Mouse (Mus musculus): Measurements from ENCODE around the gene Nxf3. TPM values are rescaled to one million over a fixed set of nuclear protein-coding genes. Genes with fewer than 3 reads are reported as not detected.
"Not testable (repeated sequence)": the region's sequence is repeated elsewhere in the genome, so short reads cannot be mapped to it uniquely, and the experiment has no call there.

Nxf3 gene
- polyA plus RNA-seq, 1 experiment: not detected

DNA sequence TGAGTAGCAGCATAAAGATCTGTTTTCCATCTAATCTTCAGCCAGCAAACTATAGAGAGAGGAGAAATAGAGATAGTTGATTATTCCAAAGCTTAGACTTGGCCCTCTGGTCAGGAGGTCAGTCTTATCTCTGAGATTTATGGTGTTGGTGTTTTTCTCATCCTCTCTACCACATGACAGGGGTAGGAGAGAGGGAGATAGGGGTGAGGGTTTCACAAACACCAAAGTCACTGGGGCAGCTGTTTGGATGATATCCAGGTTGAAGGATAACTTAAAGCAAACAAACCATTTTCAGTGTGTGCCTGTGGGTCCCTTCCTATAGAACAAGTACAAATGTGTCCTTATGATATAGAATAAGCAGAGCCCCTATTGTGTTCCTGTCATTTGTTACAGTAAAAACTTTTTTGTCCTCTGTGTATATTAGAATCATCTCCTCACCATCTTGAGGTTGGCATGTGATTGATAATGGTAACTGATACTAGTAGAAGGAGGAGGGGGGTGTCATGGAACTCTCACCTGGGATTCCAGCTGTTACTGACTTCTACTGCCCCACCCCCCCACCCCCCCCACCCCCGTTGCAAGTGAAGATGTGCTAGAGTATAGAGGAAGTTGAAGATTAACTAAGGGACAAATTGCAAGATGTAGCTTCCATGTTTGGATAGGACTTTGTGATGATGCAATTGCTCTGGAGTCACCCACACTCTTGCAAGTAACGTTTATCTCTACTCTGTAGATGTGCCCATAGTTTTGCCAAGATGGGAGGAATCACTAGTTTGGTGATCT is 7.6 kb upstream of the Nxf3 start:
- H3K4me1 ChIP-seq (ENCODE audit: control insufficient read depth, insufficient read depth, low read length): no peaks in the 10 kb centered on the region
- no peak overlapping the region for H3K4me3 ChIP-seq (ENCODE audit: insufficient read depth, low read length)
- TF ChIP-seq CTCF (IDR thresholded peaks at IDR 0.05; ENCODE audit: borderline replicate concordance, insufficient read depth, low read length): no peak
- no peak for TF ChIP-seq POLR2A (IDR thresholded peaks at IDR 0.05; ENCODE audit: low read depth, low read length)
- H3K27ac ChIP-seq (ENCODE audit: insufficient read depth, low read length): no peak overlapping the region

DNA sequence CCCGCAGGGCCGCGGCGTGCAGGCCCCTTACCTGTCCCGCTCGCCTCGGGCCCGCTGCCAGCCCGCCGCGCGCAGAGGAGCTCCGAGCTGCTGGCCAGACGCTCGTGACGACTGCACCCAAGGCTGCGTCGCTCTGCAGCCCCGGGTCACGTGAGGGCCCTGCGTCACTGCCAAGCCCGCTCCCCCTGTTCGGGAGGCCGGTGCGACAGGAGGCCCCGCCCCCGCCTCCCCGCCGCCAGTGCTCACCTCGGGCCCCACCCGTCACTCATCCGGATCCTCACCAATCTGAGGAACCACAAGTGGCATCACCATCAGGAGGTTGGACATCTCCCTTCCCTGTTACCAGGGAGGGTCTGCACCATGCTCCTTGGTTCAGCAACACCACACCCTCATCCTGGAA is 17.0 kb downstream of the Nxf3 start, which contains the start of gene Bex2:
Gene Bex2, minus strand, starts transcription at position 217 of the 400 bp plus-strand sequence.
- H3K4me1 ChIP-seq (ENCODE audit: control insufficient read depth, insufficient read depth, low read length); H3K4me3 ChIP-seq (ENCODE audit: insufficient read depth, low read length); H3K27ac ChIP-seq (ENCODE audit: insufficient read depth, low read length): not testable (repeated sequence)

- not testable (repeated sequence) for H3K4me3 ChIP-seq (ENCODE audit: insufficient read depth, low read length); H3K27ac ChIP-seq (ENCODE audit: insufficient read depth, low read length); H3K4me1 ChIP-seq (ENCODE audit: control insufficient read depth, insufficient read depth, low read length)
Measured at GRCm38 (mm10) chrX:136067201-136067991, 17.7 kb downstream of the Nxf3 start.

DNA sequence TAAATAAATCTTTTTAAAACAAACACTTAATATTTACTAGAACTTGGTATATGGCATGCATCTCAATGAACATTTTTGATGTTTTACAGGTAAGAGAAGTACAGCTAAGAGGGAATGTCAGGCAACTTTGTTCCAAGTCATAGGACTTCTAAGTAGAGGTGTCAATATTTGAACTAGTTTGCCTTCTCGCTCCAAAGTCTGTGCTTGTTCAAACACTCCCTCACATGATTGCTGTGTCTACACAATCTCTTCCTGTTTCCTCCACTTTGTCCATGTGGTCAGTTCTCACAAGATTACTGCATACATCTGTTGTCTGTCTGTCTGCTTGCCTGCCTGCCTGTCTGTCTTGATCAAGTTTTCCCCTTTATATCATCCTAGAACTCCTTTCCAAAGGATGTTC is 24.4 kb downstream of the Nxf3 start:
- no peaks in the 10 kb centered on the region for H3K4me1 ChIP-seq (ENCODE audit: control insufficient read depth, insufficient read depth, low read length)
- H3K4me3 ChIP-seq (ENCODE audit: insufficient read depth, low read length): no peak overlapping the region
- no peak for TF ChIP-seq CTCF (IDR thresholded peaks at IDR 0.05; ENCODE audit: borderline replicate concordance, insufficient read depth, low read length)
- TF ChIP-seq POLR2A (IDR thresholded peaks at IDR 0.05; ENCODE audit: low read depth, low read length): no peak
- H3K27ac ChIP-seq (ENCODE audit: insufficient read depth, low read length): no peak overlapping the region

- no peak overlapping the region for H3K27ac ChIP-seq (ENCODE audit: insufficient read depth, low read length)
- no peaks in the 10 kb centered on the region for H3K4me1 ChIP-seq (ENCODE audit: control insufficient read depth, insufficient read depth, low read length)
- no peak for TF ChIP-seq CTCF (IDR thresholded peaks at IDR 0.05; ENCODE audit: borderline replicate concordance, insufficient read depth, low read length)
- no peak for TF ChIP-seq POLR2A (IDR thresholded peaks at IDR 0.05; ENCODE audit: low read depth, low read length)
- H3K4me3 ChIP-seq (ENCODE audit: insufficient read depth, low read length): no peak overlapping the region
Measured at GRCm38 (mm10) chrX:136051219-136051618, 33.8 kb downstream of the Nxf3 start.

DNA sequence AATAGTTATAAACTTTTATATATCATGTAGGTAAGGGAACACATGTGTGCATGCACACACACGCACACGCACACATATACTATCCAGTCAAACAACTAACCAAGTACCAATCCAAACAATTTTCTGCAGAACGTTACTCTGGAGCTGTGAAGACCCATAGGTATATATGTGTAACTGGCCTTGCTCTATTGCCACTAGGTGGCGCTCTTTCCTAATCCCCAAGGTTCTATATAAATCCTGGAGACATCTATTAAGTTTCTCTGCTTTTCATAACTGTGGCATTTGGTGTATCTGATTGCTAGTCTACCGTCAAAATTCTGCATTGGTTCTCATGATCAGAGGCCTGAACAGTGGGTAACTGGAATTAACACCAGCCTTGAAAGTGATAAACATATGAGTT is 37.5 kb downstream of the Nxf3 start:
- Histone ChIP-seq H3K4me3 (ENCODE audit: insufficient read depth, low read length) (no peak overlapping the region), H3K4me1 (ENCODE audit: control insufficient read depth, insufficient read depth, low read length) (no peaks in the 10 kb centered on the region), H3K27ac (ENCODE audit: insufficient read depth, low read length) (no peak overlapping the region)
- TF ChIP-seq POLR2A (IDR thresholded peaks at IDR 0.05; ENCODE audit: low read depth, low read length): no peak
- TF ChIP-seq CTCF (IDR thresholded peaks at IDR 0.05; ENCODE audit: borderline replicate concordance, insufficient read depth, low read length): no peak

- Histone ChIP-seq H3K4me3 (ENCODE audit: insufficient read depth, low read length) (no peak overlapping the region), H3K27ac (ENCODE audit: insufficient read depth, low read length) (no peak overlapping the region), H3K4me1 (ENCODE audit: control insufficient read depth, insufficient read depth, low read length) (no peaks in the 10 kb centered on the region)
- TF ChIP-seq CTCF (IDR thresholded peaks at IDR 0.05; ENCODE audit: borderline replicate concordance, insufficient read depth, low read length) (no peak), POLR2A (IDR thresholded peaks at IDR 0.05; ENCODE audit: low read depth, low read length) (no peak)
Measured at GRCm38 (mm10) chrX:136043726-136044125, 41.3 kb downstream of the Nxf3 start.

- H3K27ac ChIP-seq (ENCODE audit: insufficient read depth, low read length): not testable (repeated sequence)
Measured at GRCm38 (mm10) chrX:136032799-136033763, 52.0 kb downstream of the Nxf3 start, which contains the start of gene Arxes1. Arxes1 (plus strand) TSS chrX:136033367.

DNA sequence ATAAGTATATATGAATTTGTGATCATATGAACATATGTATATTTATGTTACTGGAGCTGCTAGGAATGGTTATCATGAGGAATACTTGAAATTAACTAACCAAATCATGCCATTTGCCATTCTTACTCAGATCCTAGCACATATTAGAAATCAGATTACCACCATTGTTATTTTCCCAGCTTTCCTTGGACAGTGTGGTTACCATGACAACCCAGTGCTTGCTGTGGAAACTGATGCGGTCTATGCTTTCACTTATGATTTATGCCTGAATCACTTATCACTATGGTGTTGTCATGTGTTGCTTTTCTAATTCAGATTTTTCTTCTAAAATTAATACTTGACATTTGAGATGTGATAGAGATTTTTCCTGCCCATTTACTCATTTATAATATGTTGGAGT is 54.7 kb downstream of the Nxf3 start:
- Histone ChIP-seq H3K27ac (ENCODE audit: insufficient read depth, low read length) (no peak overlapping the region), H3K4me1 (ENCODE audit: control insufficient read depth, insufficient read depth, low read length) (no peaks in the 10 kb centered on the region), H3K4me3 (ENCODE audit: insufficient read depth, low read length) (no peak overlapping the region)
- TF ChIP-seq POLR2A (IDR thresholded peaks at IDR 0.05; ENCODE audit: low read depth, low read length) (no peak), CTCF (IDR thresholded peaks at IDR 0.05; ENCODE audit: borderline replicate concordance, insufficient read depth, low read length) (no peak)

More at GRCm38 (mm10) chrX:136032799-136033763, 52.0 kb downstream of the Nxf3 start, which contains the start of gene Arxes1:
- H3K4me3 ChIP-seq (ENCODE audit: insufficient read depth, low read length): peak within 1 kb of the TSS; percentile 34; the same call in 1 of the 2 replicates
- H3K4me1 ChIP-seq (ENCODE audit: control insufficient read depth, insufficient read depth, low read length): not testable (repeated sequence)

Other genes with a start within 250 kb of the Nxf3 start
- gene Gprasp2, start 246.2 kb downstream of the Nxf3 start, polyA plus RNA-seq (2011; ENCODE audit: insufficient read length, low read depth, missing spikeins): 2.4 and 6.3 TPM in 2 replicates
- 27.2 and 44.8 TPM in 2 replicates for gene Arxes2, start 91.4 kb downstream of the Nxf3 start, polyA plus RNA-seq (2011; ENCODE audit: insufficient read length, low read depth, missing spikeins)
- 3.6 and 12.2 TPM in 2 replicates for gene Arxes1, start 51.9 kb downstream of the Nxf3 start, polyA plus RNA-seq (2011; ENCODE audit: insufficient read length, low read depth, missing spikeins)
- gene Bex2, start 17.0 kb downstream of the Nxf3 start, polyA plus RNA-seq (2011; ENCODE audit: insufficient read length, low read depth, missing spikeins): not detected in 2 replicates
- gene Bex4, start 53.7 kb upstream of the Nxf3 start, polyA plus RNA-seq (2011; ENCODE audit: insufficient read length, low read depth, missing spikeins): 0.80 TPM in 1 of 2 replicates, not detected in the other
- gene Tceal8, start 87.1 kb upstream of the Nxf3 start, polyA plus RNA-seq (2011; ENCODE audit: insufficient read length, low read depth, missing spikeins): 291 and 306 TPM in 2 replicates
- gene Tceal5, start 118.6 kb upstream of the Nxf3 start, polyA plus RNA-seq (2011; ENCODE audit: insufficient read length, low read depth, missing spikeins): 1.2 and 2.8 TPM in 2 replicates
- gene Tceal7, start 129.5 kb upstream of the Nxf3 start, polyA plus RNA-seq (2011; ENCODE audit: insufficient read length, low read depth, missing spikeins): not detected in 2 replicates
- gene Bex1, start 130.3 kb upstream of the Nxf3 start, polyA plus RNA-seq (2011; ENCODE audit: insufficient read length, low read depth, missing spikeins): 1.8 TPM in 1 of 2 replicates, not detected in the other
- gene Tceal9, start 159.8 kb upstream of the Nxf3 start, polyA plus RNA-seq (2011; ENCODE audit: insufficient read length, low read depth, missing spikeins): 254 and 302 TPM in 2 replicates
- 197 and 203 TPM in 2 replicates for gene Bex3, start 185.0 kb upstream of the Nxf3 start, polyA plus RNA-seq (2011; ENCODE audit: insufficient read length, low read depth, missing spikeins)

Data from embryonic fibroblast, embryonic 13.5 days (primary cell).